10 mouse cellular contexts compared by ENCODE assay signal in the genomic region with DNA sequence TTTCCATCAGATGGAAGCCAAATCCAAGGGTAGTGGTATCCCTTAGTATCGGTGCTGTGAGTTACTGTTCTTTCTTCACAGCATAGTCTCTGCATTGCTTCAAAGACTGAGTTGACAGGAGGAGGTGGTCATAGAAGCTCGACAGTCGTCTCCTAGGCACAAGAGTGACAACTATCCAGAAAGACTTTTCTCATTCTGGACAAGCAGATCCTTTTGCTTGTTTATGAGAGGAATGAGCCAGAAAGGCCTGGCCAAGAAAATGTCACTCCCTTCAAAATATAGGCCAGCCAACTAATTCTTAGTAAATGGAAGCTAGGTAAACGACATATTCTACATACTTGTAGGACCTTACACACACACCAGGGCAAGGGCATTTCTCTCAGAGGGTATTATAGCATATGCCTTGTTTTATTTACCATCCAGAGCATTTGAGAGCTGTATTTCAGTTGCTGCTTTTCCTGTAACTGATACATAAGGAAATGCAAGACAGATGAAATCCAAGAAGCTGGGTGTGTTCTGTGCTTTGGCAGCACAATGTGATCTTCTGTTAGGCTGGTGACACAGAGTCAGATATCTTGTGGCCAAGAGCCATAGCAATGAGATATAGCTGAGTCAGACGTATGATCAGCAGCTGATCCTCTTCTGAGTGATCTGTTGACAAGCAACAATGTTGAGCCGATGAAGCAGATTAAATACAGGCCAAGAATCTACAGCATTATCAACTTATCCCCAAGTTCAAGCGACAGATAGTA. TPM values are rescaled to one million over a fixed set of nuclear protein-coding genes. Genes with fewer than 3 reads are reported as not detected.
DNase-seq lines count a peak whose midpoint lies in the region; ATAC-seq and TF ChIP-seq lines count a peak whose summit lies in the region.
"Had no signal": no experiment of that assay in that cellular context is flagged by ENCODE, and none has a peak within 500 bp of the region (broad histone marks: within the 10 kb centered on the region; RNA-seq: fewer than 3 reads in every experiment).

No protein-coding gene starts in this region.

- H3K4me3 ChIP-seq in heart, adult 2 months: no peak overlapping the region
- no peak overlapping the region for H3K4me3 ChIP-seq in heart, embryonic 10.5 days
- H3K4me3 ChIP-seq in liver, embryonic 15.5 days (replicated peaks): no peak overlapping the region
- H3K4me3 ChIP-seq: hindbrain, embryonic 13.5 days had no signal

- peak in 1 of 2 experiments; percentile 59 for DNase-seq in heart, adult 2 months
- no peak for DNase-seq in heart, embryonic 10.5 days (ENCODE audit: low spot score)
- DNase-seq in urinary bladder, postnatal 14 days (ENCODE audit: low spot score): peak; percentile 31
- no peak for DNase-seq in urinary bladder, postnatal 25 days (ENCODE audit: low spot score)
- DNase-seq in thymus, postnatal 4 days: no peak

- WGBS in heart, adult 2 months: 39% methylated on average over 7 of the region's 7 CpGs
- WGBS in heart, embryonic 10.5 days: 67% methylated on average over 7 of the region's 7 CpGs
- WGBS in liver, embryonic 15.5 days (ENCODE audit: insufficient replicate concordance): 54% methylated on average over 7 of the region's 7 CpGs

- H3K4me1 ChIP-seq in heart, adult 2 months (ENCODE audit: control insufficient read depth, insufficient read depth, low read length): peaks cover 23% of the 10 kb centered on the region
- 0 out of 2 replicates have a peak, but pooled peaks cover 2% of the 10 kb centered on the region for H3K4me1 ChIP-seq in heart, embryonic 10.5 days
- peaks cover 31% of the 10 kb centered on the region for H3K4me1 ChIP-seq in liver, embryonic 15.5 days (replicated peaks)
- H3K4me1 ChIP-seq: hindbrain, embryonic 13.5 days had no signal

- intact Hi-C loops in heart, adult 2 months (cut with DNase I): loop anchor here (1.0 to 2.0 kb wide), 2 partner anchors 15 to 36 kb away; a partner anchor contains a TSS

- no peaks in the 10 kb centered on the region for H3K79me2 ChIP-seq in heart, adult 2 months (replicated peaks; ENCODE audit: control insufficient read depth, insufficient read depth, low read length)

- TF ChIP-seq EP300 in heart, adult 2 months (IDR thresholded peaks at IDR 0.05; ENCODE audit: insufficient read depth, low read depth, low read length): no peak

- TF ChIP-seq CTCF in heart, adult 2 months (IDR thresholded peaks at IDR 0.05): no peak

- no peaks in the 10 kb centered on the region for H3K27me3 ChIP-seq in heart, adult 2 months (ENCODE audit: control insufficient read depth, insufficient read depth, low read length)
- no peaks in the 10 kb centered on the region for H3K27me3 ChIP-seq in heart, embryonic 10.5 days (ENCODE audit: insufficient read depth, poor library complexity, severe bottlenecking)
- H3K27me3 ChIP-seq in liver, embryonic 15.5 days: no peaks in the 10 kb centered on the region
- H3K27me3 ChIP-seq: hindbrain, embryonic 13.5 days had no signal

- peak; percentile 43; the same call in 1 of the 2 replicates for ATAC-seq in liver, embryonic 15.5 days (ENCODE audit: insufficient read depth)
- no peak for ATAC-seq in granulocyte monocyte progenitor cell, adult 5-6 weeks (replicated peaks; ENCODE audit: poor library complexity, severe bottlenecking)
- no peak for ATAC-seq in erythroblast, adult 5-6 weeks (replicated peaks; ENCODE audit: low FRiP score, poor library complexity, severe bottlenecking)

- H3K27ac ChIP-seq in heart, adult 2 months: peak overlapping the region; percentile 76
- H3K27ac ChIP-seq in heart, embryonic 10.5 days: no peak overlapping the region
- no peak overlapping the region for H3K27ac ChIP-seq in liver, embryonic 15.5 days (replicated peaks)
- H3K27ac ChIP-seq: hindbrain, embryonic 13.5 days had no signal

- no peak overlapping the region for H3K9ac ChIP-seq in heart, adult 2 months (ENCODE audit: low read depth, low read length)
- no peak overlapping the region for H3K9ac ChIP-seq in liver, embryonic 15.5 days
- H3K9ac ChIP-seq: hindbrain, embryonic 13.5 days had no signal

- no peak for TF ChIP-seq POLR2A in heart, adult 2 months (IDR thresholded peaks at IDR 0.05; ENCODE audit: insufficient read depth, low read depth, low read length)

- H3K4me2 ChIP-seq in liver, embryonic 15.5 days: no peak overlapping the region
- H3K4me2 ChIP-seq: hindbrain, embryonic 13.5 days had no signal

- H3K36me3 ChIP-seq in heart, adult 2 months (ENCODE audit: control insufficient read depth, insufficient read depth, low read length): peaks cover 30% of the 10 kb centered on the region
- no peaks in the 10 kb centered on the region for H3K36me3 ChIP-seq in heart, embryonic 10.5 days
- no peaks in the 10 kb centered on the region for H3K36me3 ChIP-seq in liver, embryonic 15.5 days (replicated peaks)
- H3K36me3 ChIP-seq: hindbrain, embryonic 13.5 days had no signal

- H3K9me3 ChIP-seq in heart, embryonic 10.5 days: no peaks in the 10 kb centered on the region
- H3K9me3 ChIP-seq in liver, embryonic 15.5 days (replicated peaks): no peaks in the 10 kb centered on the region

RNA-seq across cellular contexts. Expression of a gene that starts 35.6 kb away (rescaled TPM):
- 10 to 100 TPM; 28.7 to 40.7 TPM for total RNA-seq in heart, adult 2 months (2021)
- polyA plus RNA-seq in heart, adult 2 months (2012; rRNA removed): 32.4 and 47.0 TPM in 2 replicates
- not detected in 2 replicates for polyA plus RNA-seq in heart, embryonic 10.5 days (2016; fragmentation: Nextera tagmentation; extraction: Ambion mirVana)
- 0.58 and 0.59 TPM in 2 replicates for polyA plus RNA-seq in liver, embryonic 15.5 days (2015; fragmentation: Nextera tagmentation; extraction: Ambion mirVana)
- 29.6 and 31.1 TPM in 2 replicates for total RNA-seq in granulocyte monocyte progenitor cell, adult 5-6 weeks (2014; fragmentation: Nextera tagmentation)
- total RNA-seq in granulocyte monocyte progenitor cell, adult 5-6 weeks (2017): 83.5 and 99.8 TPM in 2 replicates
- total RNA-seq in erythroblast, adult 5-6 weeks (2015; ENCODE audit: low replicate concordance): 4.2 and 9.0 TPM in 2 replicates
- total RNA-seq in erythroblast, adult 5-6 weeks (2017; ENCODE audit: low replicate concordance): 37.6 and 44.3 TPM in 2 replicates
- polyA plus RNA-seq: hindbrain, embryonic 13.5 days had no signal

RNA-seq across cellular contexts. Expression of a gene that starts 59.2 kb away (rescaled TPM):
- total RNA-seq in heart, adult 2 months (2021): under 1 TPM; 0.26 to 0.48 TPM
- polyA plus RNA-seq in heart, adult 2 months (2012; rRNA removed): 0.20 and 0.49 TPM in 2 replicates
- polyA plus RNA-seq in heart, embryonic 10.5 days (2016; fragmentation: Nextera tagmentation; extraction: Ambion mirVana): 0.12 and 0.25 TPM in 2 replicates
- polyA plus RNA-seq in liver, embryonic 15.5 days (2015; fragmentation: Nextera tagmentation; extraction: Ambion mirVana): 0.93 and 1.2 TPM in 2 replicates
- total RNA-seq in granulocyte monocyte progenitor cell, adult 5-6 weeks (2014; fragmentation: Nextera tagmentation): 60.9 and 69.3 TPM in 2 replicates
- 163 and 224 TPM in 2 replicates for total RNA-seq in granulocyte monocyte progenitor cell, adult 5-6 weeks (2017)
- total RNA-seq in erythroblast, adult 5-6 weeks (2015; ENCODE audit: low replicate concordance): 4.2 and 17.3 TPM in 2 replicates
- 2.6 and 3.7 TPM in 2 replicates for total RNA-seq in erythroblast, adult 5-6 weeks (2017; ENCODE audit: low replicate concordance)
- total RNA-seq: left cerebral cortex, postnatal 10 days had no signal
- polyA plus RNA-seq: hindbrain, embryonic 13.5 days had no signal
